Mouse (Mus musculus) G1E-ER4 (cell line): ENCODE measurements around the gene Cask. TPM values are rescaled to one million over a fixed set of nuclear protein-coding genes. Genes with fewer than 3 reads are reported as not detected.

Experiments
- GATA1 ChIP-seq: IDR thresholded peaks from one replicate; pipeline ENCODE4 v1.8.0; 2012; ENCODE audit warnings: low read length, inconsistent platforms
- polyA plus RNA-seq: library from polyadenylated mRNA; stranded (reverse); fragments of >175 nt; gene quantifications from 2 replicates; pipeline ENCODE4 v1.2.3, GENCODE M21; 2012

The Cask gene
- polyA plus RNA-seq, 1 experiment: not detected

GRCm38 (mm10) chrX:13471925-13472324, 379.2 kb downstream of the Cask start:
- TF ChIP-seq GATA1: no peak

DNA sequence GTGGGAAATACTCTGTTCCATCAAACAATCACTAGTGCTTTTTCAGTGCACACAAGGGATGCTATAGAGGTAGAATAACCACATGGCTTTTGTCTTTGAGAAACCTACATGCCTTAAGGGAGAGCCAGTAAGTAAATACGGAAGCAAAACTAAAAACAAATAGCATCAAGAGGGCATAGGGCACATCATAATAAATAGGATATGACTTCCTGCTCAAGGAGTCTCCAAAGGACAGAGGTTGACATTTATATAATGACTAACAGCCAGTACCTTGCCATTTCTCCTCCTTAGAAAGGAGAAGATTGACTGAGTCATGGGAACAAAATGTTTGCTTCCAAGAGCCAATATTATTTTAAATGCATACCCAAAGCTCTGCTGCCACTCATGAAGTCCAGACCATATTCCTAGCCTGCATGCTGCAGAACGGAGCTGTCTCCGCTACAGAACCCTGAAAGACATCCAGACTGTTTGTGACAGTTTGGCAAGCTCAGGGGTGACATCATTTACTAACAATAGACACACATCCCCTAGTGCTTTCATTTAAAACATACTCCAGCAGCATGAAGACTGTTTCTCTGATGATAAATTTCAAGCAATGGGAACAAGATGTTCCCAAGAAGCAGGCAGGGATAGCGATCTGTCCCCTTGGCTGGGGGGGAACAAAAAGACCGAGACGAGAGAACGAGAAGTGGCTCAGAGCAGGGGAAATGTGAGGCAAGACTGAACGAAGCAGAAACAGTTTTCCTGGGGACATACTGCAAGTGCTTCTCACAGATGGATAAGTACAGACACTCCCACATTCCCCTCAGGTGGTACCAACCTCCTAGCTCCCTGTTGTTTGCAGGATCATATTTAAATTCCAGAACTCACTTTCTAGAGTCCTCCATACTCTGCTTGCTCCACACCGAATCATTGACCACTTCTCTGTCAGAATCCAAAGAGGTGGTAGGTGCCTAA, 381.7 kb downstream of the Cask start:
- TF ChIP-seq GATA1: no peak

DNA sequence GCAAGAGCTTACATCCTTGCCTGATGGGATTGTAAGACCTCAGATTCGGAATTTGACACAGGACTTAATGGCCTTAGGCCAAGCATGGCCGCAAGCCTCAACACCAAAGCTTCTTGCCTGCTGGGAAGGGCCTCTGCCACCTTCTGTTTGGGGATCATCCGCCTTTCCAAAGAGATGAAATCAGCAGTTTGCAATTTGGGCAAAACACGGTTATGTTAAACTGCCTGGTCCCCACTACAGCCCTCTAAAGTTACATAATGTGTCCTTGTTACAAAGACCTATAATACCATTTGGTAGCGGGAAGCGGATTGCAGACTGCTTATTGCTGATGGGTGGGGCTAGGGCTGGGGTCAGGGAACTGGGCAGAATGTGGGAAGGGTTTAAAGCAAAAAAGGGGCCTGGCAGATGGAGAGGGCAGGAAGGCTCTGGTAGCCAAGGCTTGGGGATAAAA, 384.0 kb downstream of the Cask start:
- TF ChIP-seq GATA1: no peak

Other genes starting within 250 kb of the Cask start
- not detected in 2 replicates for gene Gpr34, start 219.3 kb downstream of the Cask start, polyA plus RNA-seq
- not detected in 2 replicates for gene Gpr82, start 190.0 kb downstream of the Cask start, polyA plus RNA-seq